Mouse (Mus musculus) embryonic facial prominence, embryonic 10.5 days (tissue): Measurements from ENCODE around the gene Perp. TPM values are rescaled to one million over a fixed set of nuclear protein-coding genes. Genes with fewer than 3 reads are reported as not detected.
A peak's percentile ranks its signal among the peaks of the same experiment; 100 is the strongest.

Source experiments
- DNase-seq: peaks from one replicate; pipeline ENCODE4 v3.0.0-alpha.2; 2017; ENCODE audit warnings: low spot score
- H3K27ac ChIP-seq: fragments of 300-500 bp; sonication (generic); replicated peaks from 2 replicates; pipeline ENCODE4 v1.5.1; 2016; ENCODE audit warnings: mild to moderate bottlenecking
- H3K27me3 ChIP-seq: fragments of 300-500 bp; sonication (generic); replicated peaks from 2 replicates; pipeline ENCODE4 v1.6.1; 2016; ENCODE audit warnings: low read depth, mild to moderate bottlenecking; ENCODE audit not compliant: poor library complexity, severe bottlenecking
- H3K36me3 ChIP-seq: fragments of 300-500 bp; sonication (generic); replicated peaks from 2 replicates; pipeline ENCODE4 v1.6.1; 2016; ENCODE audit warnings: mild to moderate bottlenecking, moderate library complexity
- H3K4me1 ChIP-seq: fragments of 300-500 bp; sonication (generic); 2 replicates; pipeline ENCODE4 v1.6.1; 2016
- H3K4me3 ChIP-seq: fragments of 300-500 bp; sonication (generic); 2 replicates; pipeline ENCODE4 v1.5.1; 2016; ENCODE audit warnings: mild to moderate bottlenecking, moderate library complexity
- H3K9me3 ChIP-seq: fragments of 300-500 bp; sonication (generic); 2 replicates; pipeline ENCODE4 v1.6.1; 2016; ENCODE audit warnings: mild to moderate bottlenecking
- WGBS: fragments of 180-500 bp; shearing (Covaris S2); methylation state at CpG from one replicate; pipeline ENCODE4 v1.1.7; 2016; 5-methylcytosine and 5-hydroxymethylcytosine counted together
- polyA plus RNA-seq: library from polyadenylated mRNA; unstranded; fragments of >200 nt; fragmentation: Nextera tagmentation; extraction: Ambion mirVana; gene quantifications from 2 replicates; pipeline ENCODE4 v1.2.1, GENCODE M21; 2016

Gene Perp
- polyA plus RNA-seq, 1 experiment from 2014 or later, result 33.4 TPM

- no peak for DNase-seq
- H3K27me3 ChIP-seq, result peaks cover 57% of the 10 kb centered on the region
- WGBS, result 49% methylated on average over 4 of the region's 4 CpGs
Measured at GRCm38 (mm10) chr10:18845711-18846110, 891 bp downstream of the Perp start.

GRCm38 (mm10) chr10:18846474-18847264 lies 1.8 kb downstream of the Perp start:
- H3K4me1 ChIP-seq, result peaks cover 10% of the 10 kb centered on the region
- no peaks in the 10 kb centered on the region for H3K36me3 ChIP-seq
- DNase-seq, result no peak
- H3K27me3 ChIP-seq, result peaks cover 57% of the 10 kb centered on the region
- no peak overlapping the region for H3K4me3 ChIP-seq
- H3K9me3 ChIP-seq, result no peaks in the 10 kb centered on the region
- WGBS, result 81% methylated on average over 8 of the region's 8 CpGs
- H3K27ac ChIP-seq, result no peak overlapping the region

More at GRCm38 (mm10) chr10:18845711-18846110, 891 bp downstream of the Perp start:
- Histone ChIP-seq H3K36me3 (no peaks in the 10 kb centered on the region), H3K4me1 (peaks cover 10% of the 10 kb centered on the region), H3K27ac (no peak overlapping the region), H3K4me3 (peak overlapping the region; percentile 68), H3K9me3 (no peaks in the 10 kb centered on the region)

GRCm38 (mm10) chr10:18850177-18850576 lies 5.4 kb downstream of the Perp start:
- no peak for DNase-seq
- H3K4me3 ChIP-seq, result no peak overlapping the region
- H3K27ac ChIP-seq, result no peak overlapping the region
- H3K4me1 ChIP-seq, result peaks cover 1% of the 10 kb centered on the region
- 88% methylated on average over 4 of the region's 4 CpGs for WGBS
- no peaks in the 10 kb centered on the region for H3K9me3 ChIP-seq
- no peaks in the 10 kb centered on the region for H3K36me3 ChIP-seq
- peaks cover 21% of the 10 kb centered on the region for H3K27me3 ChIP-seq

- Histone ChIP-seq H3K27me3 (no peaks in the 10 kb centered on the region), H3K4me3 (no peak overlapping the region), H3K9me3 (no peaks in the 10 kb centered on the region), H3K4me1 (no peaks in the 10 kb centered on the region), H3K36me3 (no peaks in the 10 kb centered on the region), H3K27ac (no peak overlapping the region)
- no peak for DNase-seq
- WGBS, result 92% methylated on average over 7 of the region's 7 CpGs
Measured at GRCm38 (mm10) chr10:18853417-18853816, 8.6 kb downstream of the Perp start.

GRCm38 (mm10) chr10:18857244-18857643 lies 12.4 kb downstream of the Perp start:
- Histone ChIP-seq H3K4me1 (peaks cover 7% of the 10 kb centered on the region), H3K9me3 (no peaks in the 10 kb centered on the region), H3K36me3 (no peaks in the 10 kb centered on the region), H3K27me3 (no peaks in the 10 kb centered on the region), H3K27ac (no peak overlapping the region), H3K4me3 (no peak overlapping the region)
- no peak for DNase-seq
- WGBS, result 75% methylated on average over 4 of the region's 4 CpGs

- Histone ChIP-seq H3K9me3 (no peaks in the 10 kb centered on the region), H3K27me3 (no peaks in the 10 kb centered on the region), H3K27ac (no peak overlapping the region), H3K4me1 (peaks cover 7% of the 10 kb centered on the region), H3K4me3 (no peak overlapping the region), H3K36me3 (no peaks in the 10 kb centered on the region)
- 47% methylated on average over 3 of the region's 3 CpGs for WGBS
- peak; percentile 29 for DNase-seq
Measured at GRCm38 (mm10) chr10:18859632-18860031, 14.8 kb downstream of the Perp start.

GRCm38 (mm10) chr10:18860119-18860824 lies 15.5 kb downstream of the Perp start:
- H3K36me3 ChIP-seq, result no peaks in the 10 kb centered on the region
- H3K9me3 ChIP-seq, result no peaks in the 10 kb centered on the region
- H3K4me3 ChIP-seq, result no peak overlapping the region
- 51% methylated on average over 5 of the region's 5 CpGs for WGBS
- H3K27me3 ChIP-seq, result no peaks in the 10 kb centered on the region
- no peak overlapping the region for H3K27ac ChIP-seq
- no peak for DNase-seq
- peaks cover 7% of the 10 kb centered on the region for H3K4me1 ChIP-seq

GRCm38 (mm10) chr10:18860831-18861230 lies 16.0 kb downstream of the Perp start:
- 85% methylated on average over 11 of the region's 11 CpGs for WGBS
- H3K27ac ChIP-seq, result no peak overlapping the region
- no peak for DNase-seq
- no peaks in the 10 kb centered on the region for H3K27me3 ChIP-seq
- H3K9me3 ChIP-seq, result no peaks in the 10 kb centered on the region
- peaks cover 7% of the 10 kb centered on the region for H3K4me1 ChIP-seq
- H3K4me3 ChIP-seq, result no peak overlapping the region
- H3K36me3 ChIP-seq, result no peaks in the 10 kb centered on the region

GRCm38 (mm10) chr10:18861418-18861817 lies 16.6 kb downstream of the Perp start:
- no peak for DNase-seq
- H3K27ac ChIP-seq, result no peak overlapping the region
- no peaks in the 10 kb centered on the region for H3K27me3 ChIP-seq
- 84% methylated on average over 4 of the region's 4 CpGs for WGBS
- peaks cover 7% of the 10 kb centered on the region for H3K4me1 ChIP-seq
- no peaks in the 10 kb centered on the region for H3K9me3 ChIP-seq
- no peaks in the 10 kb centered on the region for H3K36me3 ChIP-seq
- no peak overlapping the region for H3K4me3 ChIP-seq

GRCm38 (mm10) chr10:18863332-18863731 lies 18.5 kb downstream of the Perp start:
- WGBS, result 68% methylated on average over 4 of the region's 4 CpGs
- H3K9me3 ChIP-seq, result no peaks in the 10 kb centered on the region
- no peak overlapping the region for H3K27ac ChIP-seq
- no peak for DNase-seq
- H3K36me3 ChIP-seq, result no peaks in the 10 kb centered on the region
- H3K4me3 ChIP-seq, result no peak overlapping the region
- H3K27me3 ChIP-seq, result no peaks in the 10 kb centered on the region
- H3K4me1 ChIP-seq, result peaks cover 7% of the 10 kb centered on the region

GRCm38 (mm10) chr10:18864753-18865152 lies 19.9 kb downstream of the Perp start:
- Histone ChIP-seq H3K27me3 (no peaks in the 10 kb centered on the region), H3K4me1 (peaks cover 4% of the 10 kb centered on the region), H3K9me3 (no peaks in the 10 kb centered on the region), H3K27ac (no peak overlapping the region), H3K4me3 (no peak overlapping the region), H3K36me3 (no peaks in the 10 kb centered on the region)
- no peak for DNase-seq
- WGBS, result 56% methylated on average over 5 of the region's 5 CpGs

GRCm38 (mm10) chr10:18870990-18871389 lies 26.2 kb downstream of the Perp start:
- no peak for DNase-seq
- Histone ChIP-seq H3K4me3 (no peak overlapping the region), H3K4me1 (peaks cover under 1% of the 10 kb centered on the region; the same call in 1 of the 2 replicates), H3K9me3 (no peaks in the 10 kb centered on the region), H3K27ac (no peak overlapping the region), H3K27me3 (no peaks in the 10 kb centered on the region), H3K36me3 (no peaks in the 10 kb centered on the region)
- WGBS, result 88% methylated on average over 2 of the region's 2 CpGs

GRCm38 (mm10) chr10:18876211-18876610 lies 31.4 kb downstream of the Perp start:
- Histone ChIP-seq H3K27ac (peak overlapping the region; percentile 37), H3K27me3 (no peaks in the 10 kb centered on the region), H3K36me3 (no peaks in the 10 kb centered on the region), H3K9me3 (no peaks in the 10 kb centered on the region), H3K4me1 (peaks cover 8% of the 10 kb centered on the region), H3K4me3 (no peak overlapping the region)
- DNase-seq, result no peak
- 56% methylated on average over 1 of the region's 1 CpGs for WGBS
